Mouse (Mus musculus) CD4-positive, CD25-positive, alpha-beta regulatory T cell, adult 4 months (primary cell): ENCODE results near the gene Miox. TPM values are rescaled to one million over a fixed set of nuclear protein-coding genes. Genes with fewer than 3 reads are reported as not detected.

Source experiments
- ATAC-seq: one replicate; pipeline ENCODE4 v1.8.0; 2017
- polyA plus RNA-seq, 2 experiments: library from polyadenylated mRNA; unstranded; fragments of 100-300 nt; shearing (Covaris generic); gene quantifications; one replicate each; pipeline ENCODE4 v1.2.1; 2017

Gene Miox
- polyA plus RNA-seq, 2 experiments from 2014 or later = not detected

GRCm38 (mm10) chr15:89372536-89372935, 38.3 kb downstream of the Miox start:
- no peak for ATAC-seq

DNA sequence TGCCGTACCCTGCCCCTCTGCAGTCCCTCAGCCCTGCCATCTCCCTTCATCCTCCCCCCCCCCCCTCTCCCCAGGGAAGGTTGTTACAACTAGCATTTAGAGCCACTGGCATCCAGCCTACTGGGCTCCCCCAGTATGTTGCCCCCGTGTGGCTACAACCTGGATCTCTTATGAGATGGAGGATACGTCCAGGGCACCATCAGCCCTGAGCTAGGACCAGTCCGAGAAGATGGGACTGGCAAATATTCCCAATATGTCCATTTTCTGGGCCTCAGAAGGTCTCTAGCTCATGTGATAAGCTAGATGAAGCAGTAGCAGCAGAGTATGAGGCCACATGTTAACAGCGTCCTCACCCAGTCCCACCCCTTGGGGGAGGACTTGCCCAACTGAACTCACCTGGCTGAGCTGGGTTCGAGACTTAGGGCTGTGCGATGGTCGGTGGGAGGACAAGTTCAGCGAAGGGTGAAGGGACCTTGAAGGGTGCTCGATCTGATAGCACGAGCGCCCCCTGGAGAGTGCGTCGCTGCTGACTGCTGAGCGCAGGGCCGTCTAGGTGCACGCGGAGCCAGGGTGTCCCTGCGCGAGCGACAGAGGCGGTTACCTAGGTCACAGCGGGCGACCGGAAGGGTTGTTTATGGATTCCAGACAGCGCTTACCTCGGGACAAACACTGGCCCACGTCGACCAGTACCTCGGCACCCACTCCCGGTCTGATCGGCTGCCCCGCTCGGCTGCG, 39.0 kb downstream of the Miox start:
- peak; percentile 91 for ATAC-seq

- peak; percentile 65 for ATAC-seq
These were observed 39.6 kb downstream of the Miox start, which contains the start of gene Sco2 for GRCm38 (mm10) chr15:89373762-89374248. Gene Sco2, minus strand, starts transcription at chr15:89373846.

DNA sequence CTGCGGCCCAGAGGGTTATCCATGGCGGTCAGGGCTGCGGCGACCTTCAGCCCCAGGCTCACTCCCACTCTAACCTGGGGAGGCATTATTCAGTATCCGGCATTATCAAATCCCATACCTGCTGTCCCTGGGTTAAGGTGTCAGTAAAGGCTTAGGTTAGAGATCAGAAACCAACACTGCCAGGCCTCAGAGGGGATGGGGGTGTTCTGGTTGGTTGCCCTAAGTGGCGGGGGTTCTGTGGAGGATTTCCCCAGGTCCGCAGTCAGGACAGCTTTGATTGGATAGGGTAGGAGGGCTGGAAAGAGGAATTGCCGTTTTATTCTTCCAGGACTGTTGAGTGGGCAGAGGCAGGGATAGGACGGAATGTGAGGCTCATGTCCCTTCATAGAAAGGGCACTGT, 40.1 kb downstream of the Miox start:
- ATAC-seq = no peak

- no peak for ATAC-seq
These were observed 40.8 kb downstream of the Miox start for GRCm38 (mm10) chr15:89374801-89375534.

GRCm38 (mm10) chr15:89376040-89376439, 41.8 kb downstream of the Miox start:
- no peak for ATAC-seq

GRCm38 (mm10) chr15:89376957-89377356, 42.8 kb downstream of the Miox start, which contains the start of gene Tymp:
Gene Tymp, minus strand, starts transcription at chr15:89377039.
- no peak for ATAC-seq

DNA sequence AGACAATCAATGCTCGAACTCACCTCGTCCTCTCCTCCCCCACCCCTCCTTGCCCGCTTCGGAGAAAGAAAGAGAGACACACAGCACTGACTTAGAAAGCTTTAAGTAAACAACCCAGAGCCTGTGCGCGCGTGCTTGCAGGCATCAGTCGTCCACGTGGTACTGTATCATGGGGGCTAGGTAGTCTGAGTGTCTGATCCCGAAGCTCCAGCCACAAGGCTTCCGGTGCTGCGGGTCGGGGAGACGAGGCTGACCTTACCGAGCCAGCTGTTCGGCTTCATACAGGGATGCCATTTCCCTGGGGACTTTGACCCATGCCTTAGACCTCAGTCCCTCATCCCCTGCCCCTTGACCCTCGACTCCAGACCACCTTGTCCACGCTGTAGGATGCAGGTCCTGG, 43.2 kb downstream of the Miox start:
- no peak for ATAC-seq

- no peak for ATAC-seq
These were observed 44.0 kb downstream of the Miox start for GRCm38 (mm10) chr15:89377938-89378828.

DNA sequence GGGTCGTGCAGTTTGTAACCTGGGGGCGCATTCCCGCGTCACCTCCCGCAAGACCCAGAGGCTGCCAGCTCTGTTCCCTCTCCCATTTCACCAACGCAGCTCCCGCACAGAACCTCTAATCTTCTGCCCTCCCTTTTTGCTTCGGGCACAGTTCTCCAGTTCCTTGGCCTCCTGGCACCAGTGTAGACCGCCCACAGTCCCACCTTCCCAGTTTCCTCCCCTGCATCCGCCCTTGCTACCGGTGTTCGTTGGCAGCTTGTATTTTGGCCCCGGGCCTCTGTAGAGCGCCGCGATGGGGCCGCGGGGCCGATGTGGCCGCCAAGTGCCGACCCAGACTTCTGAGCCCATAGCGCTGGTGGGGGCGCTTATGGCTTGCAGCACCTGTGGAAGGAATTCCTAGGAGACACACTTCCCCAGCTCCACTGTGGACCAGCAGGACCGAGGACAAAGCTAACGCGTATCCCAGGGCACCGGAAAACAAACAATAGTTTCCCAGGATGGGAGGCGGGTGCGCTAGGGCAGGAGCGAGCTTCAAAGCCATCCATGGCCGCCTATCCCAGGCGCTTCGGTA, 44.7 kb downstream of the Miox start, which contains the start of gene Odf3b:
Odf3b (minus strand) TSS at position 452 of the 571 bp plus-strand sequence.
- peak; percentile 40 for ATAC-seq

GRCm38 (mm10) chr15:89379429-89379828, 45.2 kb downstream of the Miox start:
- ATAC-seq = no peak

- ATAC-seq = no peak
These were observed 50.4 kb downstream of the Miox start, which contains the start of gene Klhdc7b for GRCm38 (mm10) chr15:89384617-89385016. Gene Klhdc7b, plus strand, starts transcription at chr15:89384917.

Other genes with a start within 250 kb of the Miox start
- gene Selenoo, start 245.3 kb upstream of the Miox start, polyA plus RNA-seq = 10 to 100 TPM in 1 of 2 experiments, 1 to 10 TPM in 1; 8.8 to 14.0 TPM
- 10 to 100 TPM; 16.0 to 17.5 TPM for gene Tubgcp6, start 211.3 kb upstream of the Miox start, polyA plus RNA-seq
- gene Hdac10, start 205.7 kb upstream of the Miox start, polyA plus RNA-seq = 10 to 100 TPM; 34.9 to 63.5 TPM
- gene Mapk12, start 193.7 kb upstream of the Miox start, polyA plus RNA-seq = 1 to 10 TPM; 5.2 to 5.6 TPM
- gene Mapk11, start 184.8 kb upstream of the Miox start, polyA plus RNA-seq = 10 to 100 TPM; 21.7 to 39.5 TPM
- gene Plxnb2, start 153.6 kb upstream of the Miox start, polyA plus RNA-seq = 1 to 10 TPM in 1 of 2 experiments, under 1 TPM in 1; 0.85 to 2.8 TPM
- 10 to 100 TPM; 13.5 to 18.4 TPM for gene Dennd6b, start 137.9 kb upstream of the Miox start, polyA plus RNA-seq
- gene Ppp6r2, start 122.8 kb upstream of the Miox start, polyA plus RNA-seq = 10 to 100 TPM; 25.3 to 28.0 TPM
- gene Sbf1, start 19.1 kb upstream of the Miox start, polyA plus RNA-seq = 100 to 1,000 TPM in 1 of 2 experiments, 10 to 100 TPM in 1; 87.6 to 124 TPM
- gene Adm2, start 11.7 kb upstream of the Miox start, polyA plus RNA-seq = not detected
- 10 to 100 TPM; 23.5 to 40.7 TPM for gene Lmf2, start 21.3 kb downstream of the Miox start, polyA plus RNA-seq
- gene Ncaph2, start 21.3 kb downstream of the Miox start, polyA plus RNA-seq = 100 to 1,000 TPM; 189 to 193 TPM
- 1 to 10 TPM; 1.6 to 3.0 TPM for gene Sco2, start 39.4 kb downstream of the Miox start, polyA plus RNA-seq
- not detected for gene Tymp, start 42.6 kb downstream of the Miox start, polyA plus RNA-seq
- 1 to 10 TPM in 1 of 2 experiments, not detected in 1; 2.5 TPM for gene Odf3b, start 44.9 kb downstream of the Miox start, polyA plus RNA-seq
- not detected for gene Klhdc7b, start 50.5 kb downstream of the Miox start, polyA plus RNA-seq
- not detected for gene Syce3, start 76.1 kb downstream of the Miox start, polyA plus RNA-seq
- under 1 TPM; 0.28 to 0.62 TPM for gene Cpt1b, start 91.5 kb downstream of the Miox start, polyA plus RNA-seq
- 1 to 10 TPM; 5.7 to 8.2 TPM for gene C730034F03Rik, start 95.2 kb downstream of the Miox start, polyA plus RNA-seq
- not detected for gene Gm44502, start 95.3 kb downstream of the Miox start, polyA plus RNA-seq
- gene Chkb, start 95.5 kb downstream of the Miox start, polyA plus RNA-seq = 10 to 100 TPM; 54.6 to 66.7 TPM
- gene Mapk8ip2, start 119.5 kb downstream of the Miox start, polyA plus RNA-seq = under 1 TPM; 0.32 to 0.44 TPM
- 10 to 100 TPM; 10.2 to 12.6 TPM for gene Arsa, start 143.0 kb downstream of the Miox start, polyA plus RNA-seq
- not detected for gene Shank3, start 165.2 kb downstream of the Miox start, polyA plus RNA-seq
- not detected for gene Acr, start 233.9 kb downstream of the Miox start, polyA plus RNA-seq